Comparison of ENCODE assay signal across 9 mouse cellular contexts in the genomic region with DNA sequence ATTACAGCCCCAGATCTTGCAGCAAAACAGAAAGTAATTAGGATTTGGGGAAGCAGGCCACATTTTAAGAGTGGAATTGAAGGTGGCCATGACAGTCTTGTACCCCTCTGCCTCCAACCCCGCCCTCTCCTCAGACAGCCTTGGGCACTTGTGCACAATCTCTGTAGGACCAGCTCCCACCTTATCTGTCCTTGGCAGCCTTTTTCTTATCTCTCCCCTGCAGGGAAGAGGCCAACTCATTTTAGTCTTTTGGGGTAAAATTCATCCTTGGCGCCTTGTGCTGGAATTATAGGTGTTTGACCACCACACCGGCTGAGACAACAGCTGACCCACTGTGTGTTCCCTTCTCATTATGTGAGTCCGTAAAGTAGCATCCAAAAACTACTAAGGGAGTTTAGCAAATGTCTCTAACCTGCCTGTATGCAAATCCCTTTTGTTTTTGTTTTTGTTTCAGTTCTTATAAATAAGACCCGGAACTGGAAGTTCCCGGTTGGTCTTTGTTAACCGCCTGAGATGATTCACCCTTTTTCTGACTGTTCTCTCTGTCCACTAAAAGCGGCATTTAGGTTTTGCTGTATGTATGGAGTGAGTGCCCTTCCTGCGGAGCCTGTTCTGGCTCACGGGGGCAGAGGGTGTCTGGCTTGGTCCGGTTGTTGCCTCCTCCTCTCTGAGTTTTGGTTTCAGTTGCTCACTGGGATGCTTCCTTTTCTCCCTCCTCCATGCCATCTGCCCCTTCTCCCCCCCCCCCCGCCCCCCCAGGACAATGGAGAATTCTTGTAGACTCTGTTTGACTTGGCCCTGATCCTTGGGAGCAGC.
DNase-seq lines count a peak whose midpoint lies in the region; ATAC-seq lines count a peak whose summit lies in the region.
"Had no signal": no experiment of that assay in that cellular context is flagged by ENCODE, and none has a peak within 500 bp of the region (broad histone marks: within the 10 kb centered on the region; RNA-seq: fewer than 3 reads in every experiment).

No protein-coding gene starts in this region.

- H3K4me3 ChIP-seq in kidney, embryonic 15.5 days (replicated peaks): no peak overlapping the region

- H3K9ac ChIP-seq in kidney, embryonic 15.5 days: no peak overlapping the region

- no peak overlapping the region for H3K27ac ChIP-seq in kidney, embryonic 15.5 days

- H3K27me3 ChIP-seq in kidney, embryonic 15.5 days: no peaks in the 10 kb centered on the region

- DNase-seq in kidney, postnatal 25 days: no peak
- DNase-seq in MEL-GATA-1-ER (ENCODE audit: extremely low read depth, low read depth): peak; percentile 91
- no peak for DNase-seq in layer of hippocampus, postnatal 14 days (ENCODE audit: low spot score in 2 of 2)
- no peak for DNase-seq in cerebellum, postnatal 10 days

- H3K36me3 ChIP-seq in kidney, embryonic 15.5 days: no peaks in the 10 kb centered on the region

- H3K4me2 ChIP-seq in kidney, embryonic 15.5 days: no peak overlapping the region

- 77% methylated on average over 11 of the region's 12 CpGs for WGBS in kidney, embryonic 15.5 days

- no peaks in the 10 kb centered on the region for H3K9me3 ChIP-seq in kidney, embryonic 15.5 days (replicated peaks)

- peak; percentile 72; the same call in 1 of the 2 replicates for ATAC-seq in kidney, embryonic 15.5 days (replicated peaks; ENCODE audit: low FRiP score)
- ATAC-seq in erythroid progenitor cell, adult 5-6 weeks (replicated peaks; ENCODE audit: low FRiP score, poor library complexity, severe bottlenecking): peak; percentile 97
- ATAC-seq in megakaryocyte-erythroid progenitor cell, adult 5-6 weeks (replicated peaks; ENCODE audit: low FRiP score, low TSS enrichment, poor library complexity, severe bottlenecking): peak; percentile 96
- ATAC-seq in CD4-positive, CD25-positive, alpha-beta regulatory T cell, adult 4 months: no peak
- ATAC-seq: hindbrain, embryonic 16.5 days had no signal

- H3K4me1 ChIP-seq in kidney, embryonic 15.5 days: peaks cover 21% of the 10 kb centered on the region
